Mouse (Mus musculus): ENCODE measurements around the gene Sik3.

DNA sequence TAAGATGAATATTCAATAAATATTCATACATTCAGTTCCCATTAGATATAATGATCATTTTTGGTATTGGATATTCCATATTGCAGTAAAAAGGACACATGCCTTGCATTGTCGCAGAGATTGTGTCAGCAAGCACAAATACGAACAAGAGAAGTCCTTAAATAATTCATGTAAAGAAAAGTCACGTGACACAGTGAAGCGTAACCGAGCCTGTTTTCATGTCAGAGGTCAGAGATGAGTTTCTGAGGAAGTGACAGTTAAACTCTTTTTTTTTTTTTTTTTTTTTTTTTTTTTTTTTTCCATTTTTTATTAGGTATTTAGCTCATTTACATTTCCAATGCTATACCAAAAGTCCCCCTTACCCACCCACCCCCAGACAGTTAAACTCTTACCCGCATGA is 180.0 kb downstream of the Sik3 start:
- TF ChIP-seq CTCF (IDR thresholded peaks at IDR 0.05; ENCODE audit: extremely low read depth, insufficient read depth, insufficient read length, insufficient replicate concordance) (no peak), POLR2A (IDR thresholded peaks at IDR 0.05; ENCODE audit: low read depth, low read length) (no peak)

Data from spleen, adult 2 months (tissue).